Mouse (Mus musculus) kidney, adult 2 months (tissue): ENCODE measurements at regions not wholly inside any gene's neighbourhood (a gene's known extent, or its start where the extent isn't known, plus 50 kb on each side); places are given as distances from the start of the nearest gene placed in this dataset.

Experiments used
- DNase-seq: peaks from one replicate; pipeline ENCODE4 v3.0.0; 2021
- H3K27ac ChIP-seq: fragments of 200-500 bp; 2 replicates; pipeline ENCODE4 v1.5.1; 2012; ENCODE audit warnings: low read depth, low read length, control low read depth, inconsistent platforms; ENCODE audit not compliant: insufficient read depth
- H3K27me3 ChIP-seq: fragments of 200-500 bp; replicated peaks from 2 replicates; pipeline ENCODE4 v1.6.1; 2012; ENCODE audit warnings: mild to moderate bottlenecking, moderate library complexity, low read length, inconsistent platforms; ENCODE audit not compliant: control insufficient read depth, insufficient read depth
- H3K36me3 ChIP-seq: fragments of 200-500 bp; 2 replicates; pipeline ENCODE4 v1.6.1; 2012; ENCODE audit warnings: mild to moderate bottlenecking, moderate library complexity, low read length, inconsistent platforms; ENCODE audit not compliant: control insufficient read depth, insufficient read depth
- H3K4me1 ChIP-seq: fragments of 200-500 bp; 2 replicates; pipeline ENCODE4 v1.6.1; 2011; ENCODE audit warnings: low read length; ENCODE audit not compliant: control insufficient read depth, insufficient read depth
- H3K4me3 ChIP-seq: fragments of 200-500 bp; 2 replicates; pipeline ENCODE4 v1.5.1; 2011; ENCODE audit warnings: mild to moderate bottlenecking, low read depth, low read length, control low read depth; ENCODE audit not compliant: insufficient read depth
- CTCF ChIP-seq: fragments of 200-500 bp; conservative IDR thresholded peaks from 2 replicates; pipeline ENCODE4 v1.5.1; 2011; ENCODE audit warnings: low read depth, mild to moderate bottlenecking, control low read depth, low read length, moderate library complexity, mixed read lengths; ENCODE audit not compliant: insufficient read depth, insufficient read length
- POLR2A ChIP-seq: fragments of 200-500 bp; IDR thresholded peaks from one replicate; pipeline ENCODE4 v1.6.1; 2011; ENCODE audit warnings: low read depth, low read length, control low read depth
- WGBS: fragments of 180-500 bp; shearing (Covaris S2); methylation state at CpG from one replicate; pipeline ENCODE4 v1.1.7; 2018; 5-methylcytosine and 5-hydroxymethylcytosine counted together

GRCm38 (mm10) chr14:71200917-71201316 lies 601.3 kb upstream of the Fam160b2 start:
- 93% methylated on average over 1 of the region's 1 CpGs for WGBS
- H3K36me3 ChIP-seq: no peaks in the 10 kb centered on the region

GRCm38 (mm10) chr14:71199178-71199879 lies 599.7 kb upstream of the Fam160b2 start:
- no peak for TF ChIP-seq POLR2A
- no peak for TF ChIP-seq CTCF
- no peak overlapping the region for H3K27ac ChIP-seq
- no peaks in the 10 kb centered on the region; the same call in 1 of the 2 replicates for H3K27me3 ChIP-seq
- WGBS: 38% methylated on average over 9 of the region's 9 CpGs
- no peak for DNase-seq
- H3K4me1 ChIP-seq: no peaks in the 10 kb centered on the region
- no peak overlapping the region for H3K4me3 ChIP-seq
- no peaks in the 10 kb centered on the region for H3K36me3 ChIP-seq

More at GRCm38 (mm10) chr14:71200917-71201316, 601.3 kb upstream of the Fam160b2 start:
- H3K4me1 ChIP-seq: no peaks in the 10 kb centered on the region
- no peak for DNase-seq
- no peak overlapping the region for H3K4me3 ChIP-seq
- H3K27ac ChIP-seq: no peak overlapping the region
- TF ChIP-seq CTCF (no peak), POLR2A (no peak)
- no peaks in the 10 kb centered on the region; the same call in 1 of the 2 replicates for H3K27me3 ChIP-seq

GRCm38 (mm10) chr14:71194219-71194618 lies 594.6 kb upstream of the Fam160b2 start:
- no peak for TF ChIP-seq CTCF
- no peak for TF ChIP-seq POLR2A
- no peak overlapping the region for H3K4me3 ChIP-seq
- H3K27ac ChIP-seq: no peak overlapping the region
- H3K36me3 ChIP-seq: no peaks in the 10 kb centered on the region
- no peak for DNase-seq
- WGBS: 86% methylated on average over 2 of the region's 2 CpGs
- H3K27me3 ChIP-seq: no peaks in the 10 kb centered on the region; the same call in 1 of the 2 replicates
- no peaks in the 10 kb centered on the region for H3K4me1 ChIP-seq

- no peaks in the 10 kb centered on the region for H3K4me1 ChIP-seq
- H3K27me3 ChIP-seq: no peaks in the 10 kb centered on the region; the same call in 1 of the 2 replicates
- H3K4me3 ChIP-seq: no peak overlapping the region
- 88% methylated on average over 5 of the region's 5 CpGs for WGBS
- TF ChIP-seq CTCF (no peak), POLR2A (no peak)
- no peak overlapping the region for H3K27ac ChIP-seq
- H3K36me3 ChIP-seq: no peaks in the 10 kb centered on the region
- no peak for DNase-seq
Observed at GRCm38 (mm10) chr14:71192486-71192885, 592.9 kb upstream of the Fam160b2 start.

GRCm38 (mm10) chr14:71189360-71189759 lies 589.7 kb upstream of the Fam160b2 start:
- no peaks in the 10 kb centered on the region for H3K36me3 ChIP-seq
- WGBS: 50% methylated on average over 2 of the region's 2 CpGs
- H3K4me3 ChIP-seq: no peak overlapping the region
- no peaks in the 10 kb centered on the region for H3K4me1 ChIP-seq
- no peak overlapping the region for H3K27ac ChIP-seq
- DNase-seq: no peak
- H3K27me3 ChIP-seq: no peaks in the 10 kb centered on the region
- TF ChIP-seq POLR2A (no peak), CTCF (no peak)

GRCm38 (mm10) chr14:71177341-71177740 lies 577.7 kb upstream of the Fam160b2 start:
- Histone ChIP-seq H3K36me3 (no peaks in the 10 kb centered on the region), H3K27ac (no peak overlapping the region), H3K27me3 (no peaks in the 10 kb centered on the region), H3K4me1 (no peaks in the 10 kb centered on the region), H3K4me3 (no peak overlapping the region)
- WGBS: 80% methylated on average over 6 of the region's 6 CpGs
- DNase-seq: no peak
- TF ChIP-seq POLR2A: no peak
- no peak for TF ChIP-seq CTCF

GRCm38 (mm10) chr14:71174175-71174574 lies 574.5 kb upstream of the Fam160b2 start:
- Histone ChIP-seq H3K27me3 (no peaks in the 10 kb centered on the region), H3K36me3 (no peaks in the 10 kb centered on the region), H3K4me3 (no peak overlapping the region), H3K4me1 (no peaks in the 10 kb centered on the region), H3K27ac (no peak overlapping the region)
- 53% methylated on average over 2 of the region's 2 CpGs for WGBS
- no peak for TF ChIP-seq POLR2A
- TF ChIP-seq CTCF: no peak
- no peak for DNase-seq
